Comparison of ENCODE assay signal across 15 mouse cellular contexts in the genomic region with DNA sequence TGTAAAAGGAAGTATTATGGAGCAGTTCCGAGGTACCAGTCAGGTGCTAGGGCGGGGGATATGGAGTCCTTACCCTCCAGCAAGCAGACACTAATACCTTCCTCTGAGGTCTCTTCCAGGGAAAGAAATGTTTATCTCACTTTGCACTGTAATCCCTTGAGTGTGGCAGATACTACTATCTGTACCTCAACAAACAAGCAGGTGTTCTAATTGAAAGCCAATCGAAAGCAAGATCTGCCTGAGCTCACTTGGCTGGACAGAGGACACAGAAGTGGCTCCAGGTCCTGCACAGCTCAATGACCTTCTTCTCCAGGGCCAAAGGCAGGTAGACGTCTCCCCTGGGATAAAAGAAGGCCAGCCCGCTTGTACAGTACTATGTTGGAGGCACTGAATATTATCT. TPM values are rescaled to one million over a fixed set of nuclear protein-coding genes. Genes with fewer than 3 reads are reported as not detected.
DNase-seq lines count a peak whose midpoint lies in the region; ATAC-seq and TF ChIP-seq lines count a peak whose summit lies in the region.
"Had no signal": no experiment of that assay in that cellular context is flagged by ENCODE, and none has a peak within 500 bp of the region (broad histone marks: within the 10 kb centered on the region; RNA-seq: fewer than 3 reads in every experiment).

No protein-coding gene starts in this region.

- H3K4me3 ChIP-seq in gastrocnemius, adult 2 months: no peak overlapping the region
- no peak overlapping the region for H3K4me3 ChIP-seq in left cerebral cortex, adult 2 months
- H3K4me3 ChIP-seq in embryonic facial prominence, embryonic 14.5 days (ENCODE audit: low read depth, low read length): no peak overlapping the region
- no peak overlapping the region for H3K4me3 ChIP-seq in liver, embryonic 16.5 days (ENCODE audit: low read depth, low read length)
- H3K4me3 ChIP-seq: forebrain, embryonic 15.5 days; limb, embryonic 12.5 days; megakaryocyte, embryonic 14.5 days; neural tube, embryonic 12.5 days had no signal

- 87% methylated on average over 5 of the region's 5 CpGs for WGBS in embryonic facial prominence, embryonic 14.5 days
- 42% methylated on average over 5 of the region's 5 CpGs for WGBS in liver, embryonic 16.5 days (ENCODE audit: insufficient replicate concordance)

- H3K27me3 ChIP-seq in embryonic facial prominence, embryonic 14.5 days (replicated peaks; ENCODE audit: control insufficient read depth, insufficient read depth, low read length): no peaks in the 10 kb centered on the region
- H3K27me3 ChIP-seq in liver, embryonic 16.5 days (ENCODE audit: control insufficient read depth, insufficient read depth, low read depth, low read length): no peaks in the 10 kb centered on the region
- H3K27me3 ChIP-seq: forebrain, embryonic 15.5 days; limb, embryonic 12.5 days; megakaryocyte, embryonic 14.5 days; neural tube, embryonic 12.5 days had no signal

- peaks cover 64% of the 10 kb centered on the region for H3K4me1 ChIP-seq in embryonic facial prominence, embryonic 14.5 days (ENCODE audit: control insufficient read depth, insufficient read depth, low read length)
- H3K4me1 ChIP-seq in liver, embryonic 16.5 days (ENCODE audit: control insufficient read depth, low read depth, low read length): peaks cover 91% of the 10 kb centered on the region

- no peak for DNase-seq in gastrocnemius, adult 2 months
- no peak for DNase-seq in gastrocnemius, adult 18-20 months (ENCODE audit: low spot score)
- DNase-seq in left cerebral cortex, adult 2 months (ENCODE audit: extremely low spot score in 1 of 2, low spot score in 2 of 2): no peak
- DNase-seq in left cerebral cortex, adult 11 months (ENCODE audit: low spot score): no peak
- no peak for DNase-seq in embryonic facial prominence, embryonic 14.5 days (ENCODE audit: low spot score)
- DNase-seq in urinary bladder, postnatal 36 days (ENCODE audit: low spot score in 2 of 2): no peak
- DNase-seq: cerebellum, adult 8-10 months; gastrocnemius, postnatal 10 days had no signal

- H3K9me3 ChIP-seq in embryonic facial prominence, embryonic 14.5 days (ENCODE audit: control insufficient read depth, low read length): no peaks in the 10 kb centered on the region
- no peaks in the 10 kb centered on the region for H3K9me3 ChIP-seq in liver, embryonic 16.5 days (replicated peaks; ENCODE audit: control insufficient read depth, low read length)
- H3K9me3 ChIP-seq: forebrain, embryonic 15.5 days; limb, embryonic 12.5 days; megakaryocyte, embryonic 14.5 days; neural tube, embryonic 12.5 days had no signal

- no peak for TF ChIP-seq CTCF in gastrocnemius, adult 2 months (IDR thresholded peaks at IDR 0.05)
- TF ChIP-seq CTCF in left cerebral cortex, adult 2 months (IDR thresholded peaks at IDR 0.05): no peak

- no peak for ATAC-seq in embryonic facial prominence, embryonic 14.5 days (ENCODE audit: low read depth)
- 0 out of 2 replicates have a peak, but pooled peaks have one; percentile 4 for ATAC-seq in liver, embryonic 16.5 days (ENCODE audit: low read depth)
- ATAC-seq in megakaryocyte, adult 5-6 weeks (ENCODE audit: poor library complexity, severe bottlenecking): no peak; the same call in 1 of the 2 replicates
- ATAC-seq: forebrain, embryonic 15.5 days had no signal

- no peaks in the 10 kb centered on the region for H3K36me3 ChIP-seq in embryonic facial prominence, embryonic 14.5 days (ENCODE audit: control insufficient read depth, insufficient read depth, low read length)
- H3K36me3 ChIP-seq in liver, embryonic 16.5 days (ENCODE audit: control insufficient read depth, insufficient read depth): no peaks in the 10 kb centered on the region
- H3K36me3 ChIP-seq: forebrain, embryonic 15.5 days; limb, embryonic 12.5 days; neural tube, embryonic 12.5 days had no signal

- peak overlapping the region; percentile 24; the same call in 1 of the 2 replicates for H3K27ac ChIP-seq in gastrocnemius, adult 2 months
- H3K27ac ChIP-seq in left cerebral cortex, adult 2 months: peak overlapping the region; percentile 50; the same call in 1 of the 2 replicates
- H3K27ac ChIP-seq in embryonic facial prominence, embryonic 14.5 days (replicated peaks; ENCODE audit: low read depth, low read length): no peak overlapping the region
- H3K27ac ChIP-seq in liver, embryonic 16.5 days (ENCODE audit: low read length): peak overlapping the region; percentile 64
- H3K27ac ChIP-seq: kidney, postnatal 0 days; neural tube, embryonic 12.5 days had no signal

- H3K9ac ChIP-seq in embryonic facial prominence, embryonic 14.5 days (ENCODE audit: low read depth, low read length): 0 out of 2 replicates have a peak overlapping the region, but pooled peaks have one; percentile 11
- peak overlapping the region; percentile 20; the same call in 1 of the 2 replicates for H3K9ac ChIP-seq in liver, embryonic 16.5 days (ENCODE audit: low read depth, low read length)
- H3K9ac ChIP-seq: forebrain, embryonic 15.5 days; limb, embryonic 12.5 days; neural tube, embryonic 12.5 days had no signal

- intact Hi-C loops in gastrocnemius, adult 2 months (cut with DNase I): loop anchor here (5.0 kb wide), 1 partner anchor 63 kb away; no protein-coding TSS in a partner anchor
- intact Hi-C loops in left cerebral cortex, adult 2 months (cut with DNase I): no loop called here

- H3K4me2 ChIP-seq in embryonic facial prominence, embryonic 14.5 days (ENCODE audit: low read depth, low read length): no peak overlapping the region
- H3K4me2 ChIP-seq in liver, embryonic 16.5 days (ENCODE audit: low read depth, low read length): peak overlapping the region; percentile 30
- H3K4me2 ChIP-seq: forebrain, embryonic 15.5 days; limb, embryonic 12.5 days; neural tube, embryonic 12.5 days had no signal

RNA-seq across cellular contexts. Expression of gene St3gal4, which starts 9.0 kb away (rescaled TPM):
- 1 to 10 TPM; 4.2 to 4.3 TPM for total RNA-seq in gastrocnemius, adult 2 months (2021)
- total RNA-seq in gastrocnemius, adult 18-20 months (2021): 1 to 10 TPM; 4.2 TPM
- 10 to 100 TPM; 24.4 to 25.2 TPM for total RNA-seq in left cerebral cortex, adult 2 months (2021)
- 31.0 and 35.2 TPM in 2 replicates for polyA plus RNA-seq in embryonic facial prominence, embryonic 14.5 days (2014; fragmentation: Nextera tagmentation; extraction: Ambion mirVana)
- polyA plus RNA-seq in liver, embryonic 16.5 days (2015; fragmentation: Nextera tagmentation; extraction: Ambion mirVana): 21.7 and 22.3 TPM in 2 replicates
- 53.1 and 53.4 TPM in 2 replicates for total RNA-seq in megakaryocyte, adult 5-6 weeks (2015)
- total RNA-seq in megakaryocyte, adult 5-6 weeks (2017): 49.6 and 57.4 TPM in 2 replicates

Comparison
In these comparisons a context has a peak if more than half of its experiments do, and no peak if none do; other contexts are left out.
1. RNA of gene St3gal4, which starts 9.0 kb away (total RNA-seq): 49.6 to 57.4 TPM in megakaryocyte, adult 5-6 weeks and 24.4 to 25.2 TPM in left cerebral cortex, adult 2 months; 4.2 to 4.3 TPM in gastrocnemius, adult 2 months and 4.2 TPM in gastrocnemius, adult 18-20 months; every median in the first group is over 4 times any median in the second.